12 mouse cellular contexts compared by ENCODE assay signal in the genomic region with DNA sequence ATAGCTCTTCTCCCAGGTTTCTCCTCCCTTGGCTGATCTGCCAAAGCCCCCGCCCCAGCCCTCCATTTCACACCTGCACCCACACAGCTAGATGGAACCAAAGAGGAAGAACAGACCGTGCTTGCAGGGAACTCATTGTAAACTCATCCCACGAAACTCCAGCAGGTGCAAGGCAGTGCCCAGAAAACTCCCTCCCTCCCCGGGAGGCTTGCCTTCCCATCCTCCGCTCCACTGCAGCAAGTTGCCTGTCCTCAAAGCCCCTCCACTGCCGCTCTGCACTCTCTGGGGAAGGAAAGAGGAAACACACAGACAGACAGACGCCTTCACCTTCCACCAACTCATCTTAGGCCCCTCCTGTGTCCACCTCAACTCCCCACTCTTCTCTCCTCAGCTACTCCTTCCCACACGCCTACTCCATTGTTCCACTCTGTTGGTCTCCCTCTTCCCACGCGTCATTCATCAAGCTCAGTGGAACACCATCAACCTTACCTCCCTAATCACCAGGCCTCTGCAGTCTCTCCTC. TPM values are rescaled to one million over a fixed set of nuclear protein-coding genes. Genes with fewer than 3 reads are reported as not detected.
A peak's percentile ranks its signal among the peaks of the same experiment; 100 is the strongest.
DNase-seq lines count a peak whose midpoint lies in the region; TF ChIP-seq lines count a peak whose summit lies in the region.
"Had no signal": no experiment of that assay in that cellular context is flagged by ENCODE, and none has a peak within 500 bp of the region (broad histone marks: within the 10 kb centered on the region; RNA-seq: fewer than 3 reads in every experiment).

No protein-coding gene starts in this region.

- H3K4me3 ChIP-seq in left cerebral cortex, adult 2 months: no peak overlapping the region
- no peak overlapping the region for H3K4me3 ChIP-seq in gastrocnemius, adult 2 months
- H3K4me3 ChIP-seq: embryonic facial prominence, embryonic 15.5 days; limb, embryonic 15.5 days; lung, embryonic 15.5 days had no signal

- peak overlapping the region; percentile 21 for H3K27ac ChIP-seq in left cerebral cortex, adult 2 months
- H3K27ac ChIP-seq in gastrocnemius, adult 2 months: no peak overlapping the region
- H3K27ac ChIP-seq: embryonic facial prominence, embryonic 15.5 days; limb, embryonic 15.5 days; lung, embryonic 15.5 days had no signal

- intact Hi-C loops in left cerebral cortex, adult 2 months (cut with DNase I): loop anchor here (1.0 to 2.0 kb wide), 3 partner anchors 44 to 452 kb away; a partner anchor contains a TSS
- intact Hi-C loops in gastrocnemius, adult 2 months (cut with DNase I): no loop called here
- intact Hi-C loops in gastrocnemius, postnatal 36 days (cut with DNase I): loop anchor here (2.0 to 5.0 kb wide), 2 partner anchors 130 to 225 kb away; no protein-coding TSS in a partner anchor

- peak; percentile 88 for DNase-seq in right cerebral cortex, adult 18-20 months
- DNase-seq in right cerebral cortex, postnatal 4 days: no peak
- peak; percentile 76 for DNase-seq in layer of hippocampus, adult 11-12 months (ENCODE audit: low spot score)
- peak; percentile 58 to 76 for DNase-seq in left cerebral cortex, adult 2 months (ENCODE audit: extremely low spot score in 1 of 2, low spot score in 2 of 2)
- peak; percentile 76 to 83 for DNase-seq in right cerebral cortex, postnatal 36 days (ENCODE audit: low spot score in 2 of 2)
- DNase-seq in embryo, embryonic 11 days: no peak
- no peak for DNase-seq in gastrocnemius, adult 2 months
- DNase-seq in gastrocnemius, postnatal 36 days: no peak
- DNase-seq: adrenal gland, adult 8-10 months had no signal

- no peak for TF ChIP-seq CTCF in left cerebral cortex, adult 2 months (IDR thresholded peaks at IDR 0.05)
- TF ChIP-seq CTCF in gastrocnemius, adult 2 months (IDR thresholded peaks at IDR 0.05): no peak

RNA-seq across cellular contexts. Expression of a gene that starts 16.6 kb away (rescaled TPM):
- total RNA-seq in left cerebral cortex, adult 2 months (2021): under 1 TPM; 0.38 to 0.47 TPM
- total RNA-seq in gastrocnemius, adult 2 months (2021): under 1 TPM; 0.06 to 0.18 TPM
- total RNA-seq in gastrocnemius, postnatal 36 days (2021): under 1 TPM; 0.10 to 0.12 TPM

RNA-seq across cellular contexts. Expression of a gene that starts 40.2 kb away (rescaled TPM):
- total RNA-seq in left cerebral cortex, adult 2 months (2021): 10 to 100 TPM; 51.2 to 52.2 TPM
- 10 to 100 TPM; 76.3 to 87.6 TPM for total RNA-seq in gastrocnemius, adult 2 months (2021)
- total RNA-seq in gastrocnemius, postnatal 36 days (2021): 10 to 100 TPM; 81.2 to 85.0 TPM

Comparison
In these comparisons a context has a peak if more than half of its experiments do, and no peak if none do; other contexts are left out.
1. DNase-seq: peak in right cerebral cortex, adult 18-20 months (single experiment), layer of hippocampus, adult 11-12 months (single experiment), left cerebral cortex, adult 2 months (2 of 2) and right cerebral cortex, postnatal 36 days (2 of 2); none in right cerebral cortex, postnatal 4 days (single experiment), embryo, embryonic 11 days (single experiment), gastrocnemius, adult 2 months (single experiment) and gastrocnemius, postnatal 36 days (0 of 2).